Mouse (Mus musculus): Measurements from ENCODE around the gene Fgfr1op.
"Not testable (repeated sequence)": the region's sequence is repeated elsewhere in the genome, so short reads cannot be mapped to it uniquely, and the experiment has no call there.

DNA sequence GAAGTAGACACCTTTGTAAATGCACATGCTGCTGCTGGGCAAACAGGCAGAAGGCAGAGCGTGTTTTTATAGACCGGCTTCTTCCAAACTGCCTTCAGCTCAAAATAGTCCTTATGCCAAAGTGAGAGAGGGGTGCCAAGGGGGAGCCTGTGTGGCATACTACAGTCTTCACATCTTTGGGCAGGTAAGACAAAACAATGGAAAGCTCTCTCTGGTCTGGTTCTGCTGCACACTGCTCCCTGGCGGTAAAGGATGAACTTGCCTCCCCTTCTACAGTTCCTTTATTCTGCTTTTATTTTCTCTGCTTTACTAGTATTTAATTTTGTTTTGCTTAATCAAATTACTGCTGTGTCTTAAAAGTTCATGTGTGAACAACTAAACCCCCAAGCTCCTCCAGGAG, 4.3 kb upstream of the Fgfr1op start:
- not testable (repeated sequence) for TF ChIP-seq POLR2A (IDR thresholded peaks at IDR 0.05; ENCODE audit: insufficient read length, low read depth); SRF (IDR thresholded peaks at IDR 0.05; ENCODE audit: control insufficient read depth, insufficient read length, low read depth)
